Mouse (Mus musculus) neural tube, embryonic 14.5 days (tissue): ENCODE data around the gene Pou2f3. TPM values are rescaled to one million over a fixed set of nuclear protein-coding genes. Genes with fewer than 3 reads are reported as not detected.

ENCODE experiments used
- ATAC-seq: fragments of 200-750 bp; cut with Nextera tagmentation; 2 replicates; pipeline ENCODE4 v1.8.0; 2017; ENCODE audit warnings: low read depth, mild to moderate bottlenecking, moderate TSS enrichment, moderate library complexity
- H3K27ac ChIP-seq: fragments of 300-500 bp; sonication (generic); 2 replicates; pipeline ENCODE4 v1.5.1; 2014; ENCODE audit warnings: low read depth, mild to moderate bottlenecking, control low read depth, low read length, moderate library complexity, mixed read lengths
- H3K27me3 ChIP-seq: fragments of 300-500 bp; sonication (generic); 2 replicates; pipeline ENCODE4 v1.6.1; 2014; ENCODE audit warnings: low read length; ENCODE audit not compliant: control insufficient read depth, insufficient read depth
- H3K36me3 ChIP-seq: fragments of 300-500 bp; sonication (generic); 2 replicates; pipeline ENCODE4 v1.6.1; 2014; ENCODE audit warnings: low read length, mixed read lengths; ENCODE audit not compliant: control insufficient read depth, insufficient read depth
- H3K4me1 ChIP-seq: fragments of 300-500 bp; sonication (generic); 2 replicates; pipeline ENCODE4 v1.6.1; 2014; ENCODE audit warnings: low read length; ENCODE audit not compliant: control insufficient read depth, insufficient read depth
- H3K4me2 ChIP-seq: fragments of 300-500 bp; sonication (generic); 2 replicates; pipeline ENCODE4 v1.6.1; 2014; ENCODE audit warnings: mild to moderate bottlenecking, low read depth, low read length, control low read depth
- H3K4me3 ChIP-seq: fragments of 300-500 bp; sonication (generic); 2 replicates; pipeline ENCODE4 v1.5.1; 2014; ENCODE audit warnings: low read depth, low read length, control low read depth, mixed read lengths
- H3K9ac ChIP-seq: fragments of 300-500 bp; sonication (generic); replicated peaks from 2 replicates; pipeline ENCODE4 v1.6.1; 2014; ENCODE audit warnings: low read depth, mild to moderate bottlenecking, control low read depth, low read length, mixed read lengths
- H3K9me3 ChIP-seq: fragments of 300-500 bp; sonication (generic); 2 replicates; pipeline ENCODE4 v1.6.1; 2016; ENCODE audit warnings: low read length; ENCODE audit not compliant: control insufficient read depth
- WGBS: fragments of 180-500 bp; shearing (Covaris S2); extraction: QIAGEN DNeasy Blood & Tissue Kit; methylation state at CpG from one replicate; pipeline ENCODE4 v1.1.7; 2014; 5-methylcytosine and 5-hydroxymethylcytosine counted together
- polyA plus RNA-seq: library from polyadenylated mRNA; unstranded; fragments of >200 nt; fragmentation: Nextera tagmentation; extraction: Ambion mirVana; gene quantifications from 2 replicates; pipeline ENCODE4 v1.2.1, GENCODE M21; 2014

Gene Pou2f3
- polyA plus RNA-seq: not detected in 2 replicates

- no peak for ATAC-seq
- peaks cover 2% of the 10 kb centered on the region; the same call in 1 of the 2 replicates for H3K4me1 ChIP-seq
- peak within 1 kb of the TSS; percentile 4; the same call in 1 of the 2 replicates for H3K4me2 ChIP-seq
- peaks cover 11% of the 10 kb centered on the region for H3K27me3 ChIP-seq
- H3K4me3 ChIP-seq: no peak within 1 kb of the TSS
- no peak within 1 kb of the TSS for H3K9ac ChIP-seq
- 6% methylated on average over 13 of the region's 13 CpGs for WGBS
- no peaks in the 10 kb centered on the region for H3K36me3 ChIP-seq
- H3K9me3 ChIP-seq: no peaks in the 10 kb centered on the region
- no peak within 1 kb of the TSS for H3K27ac ChIP-seq
Measured at GRCm38 (mm10) chr9:43210190-43210682, at the start of gene Pou2f3. Gene Pou2f3 (minus strand): TSS chr9:43210369.

- Histone ChIP-seq H3K9me3 (no peaks in the 10 kb centered on the region), H3K9ac (no peak overlapping the region), H3K4me3 (no peak overlapping the region), H3K27me3 (no peaks in the 10 kb centered on the region), H3K4me2 (no peak overlapping the region), H3K36me3 (no peaks in the 10 kb centered on the region), H3K4me1 (no peaks in the 10 kb centered on the region; the same call in 1 of the 2 replicates), H3K27ac (peak overlapping the region; percentile 23; the same call in 1 of the 2 replicates)
- no peak for ATAC-seq
- 2% methylated on average over 5 of the region's 5 CpGs for WGBS
Measured at GRCm38 (mm10) chr9:43253271-43253681, 43.1 kb upstream of the Pou2f3 start.

GRCm38 (mm10) chr9:43252790-43253189 lies 42.6 kb upstream of the Pou2f3 start:
- Histone ChIP-seq H3K9ac (no peak overlapping the region), H3K27me3 (no peaks in the 10 kb centered on the region), H3K9me3 (no peaks in the 10 kb centered on the region), H3K4me3 (no peak overlapping the region), H3K4me2 (no peak overlapping the region), H3K27ac (no peak overlapping the region; the same call in 1 of the 2 replicates), H3K4me1 (no peaks in the 10 kb centered on the region; the same call in 1 of the 2 replicates), H3K36me3 (no peaks in the 10 kb centered on the region)
- WGBS: 35% methylated on average over 3 of the region's 3 CpGs
- no peak for ATAC-seq

- Histone ChIP-seq H3K36me3 (no peaks in the 10 kb centered on the region), H3K4me1 (no peaks in the 10 kb centered on the region; the same call in 1 of the 2 replicates), H3K9me3 (no peaks in the 10 kb centered on the region), H3K9ac (no peak overlapping the region), H3K4me2 (no peak overlapping the region), H3K27ac (no peak overlapping the region), H3K4me3 (no peak overlapping the region), H3K27me3 (no peaks in the 10 kb centered on the region)
- no peak for ATAC-seq
- WGBS: 88% methylated on average over 2 of the region's 2 CpGs
Measured at GRCm38 (mm10) chr9:43251786-43252185, 41.6 kb upstream of the Pou2f3 start.

GRCm38 (mm10) chr9:43246738-43247180 lies 36.6 kb upstream of the Pou2f3 start:
- no peak overlapping the region for H3K4me3 ChIP-seq
- no peaks in the 10 kb centered on the region for H3K27me3 ChIP-seq
- ATAC-seq: no peak
- 49% methylated on average over 10 of the region's 10 CpGs for WGBS
- H3K4me1 ChIP-seq: no peaks in the 10 kb centered on the region
- H3K4me2 ChIP-seq: no peak overlapping the region
- no peaks in the 10 kb centered on the region for H3K36me3 ChIP-seq
- no peak overlapping the region for H3K9ac ChIP-seq
- H3K9me3 ChIP-seq: no peaks in the 10 kb centered on the region
- H3K27ac ChIP-seq: no peak overlapping the region

GRCm38 (mm10) chr9:43245801-43246570 lies 35.8 kb upstream of the Pou2f3 start:
- Histone ChIP-seq H3K9me3 (no peaks in the 10 kb centered on the region), H3K36me3 (no peaks in the 10 kb centered on the region), H3K4me1 (no peaks in the 10 kb centered on the region), H3K4me2 (no peak overlapping the region), H3K9ac (no peak overlapping the region), H3K4me3 (no peak overlapping the region), H3K27ac (no peak overlapping the region), H3K27me3 (no peaks in the 10 kb centered on the region)
- ATAC-seq: no peak
- 86% methylated on average over 7 of the region's 7 CpGs for WGBS

- WGBS: 86% methylated on average over 5 of the region's 5 CpGs
- H3K4me3 ChIP-seq: no peak overlapping the region
- no peaks in the 10 kb centered on the region for H3K9me3 ChIP-seq
- H3K27ac ChIP-seq: no peak overlapping the region
- ATAC-seq: no peak
- H3K4me2 ChIP-seq: no peak overlapping the region
- peaks cover 4% of the 10 kb centered on the region; the same call in 1 of the 2 replicates for H3K4me1 ChIP-seq
- H3K36me3 ChIP-seq: no peaks in the 10 kb centered on the region
- H3K27me3 ChIP-seq: peaks cover 17% of the 10 kb centered on the region
- H3K9ac ChIP-seq: no peak overlapping the region
Measured at GRCm38 (mm10) chr9:43242432-43242831, 32.3 kb upstream of the Pou2f3 start.

- Histone ChIP-seq H3K27ac (no peak overlapping the region), H3K27me3 (peaks cover 17% of the 10 kb centered on the region), H3K4me2 (no peak overlapping the region), H3K4me3 (no peak overlapping the region), H3K4me1 (peaks cover 4% of the 10 kb centered on the region; the same call in 1 of the 2 replicates), H3K9ac (no peak overlapping the region), H3K9me3 (no peaks in the 10 kb centered on the region), H3K36me3 (no peaks in the 10 kb centered on the region)
- no peak for ATAC-seq
- 90% methylated on average over 8 of the region's 8 CpGs for WGBS
Measured at GRCm38 (mm10) chr9:43241970-43242369, 31.8 kb upstream of the Pou2f3 start.

GRCm38 (mm10) chr9:43241291-43241690 lies 31.1 kb upstream of the Pou2f3 start:
- WGBS: 40% methylated on average over 4 of the region's 4 CpGs
- ATAC-seq: no peak
- H3K9ac ChIP-seq: no peak overlapping the region
- no peak overlapping the region for H3K27ac ChIP-seq
- no peak overlapping the region for H3K4me3 ChIP-seq
- no peaks in the 10 kb centered on the region for H3K36me3 ChIP-seq
- peaks cover 4% of the 10 kb centered on the region; the same call in 1 of the 2 replicates for H3K4me1 ChIP-seq
- peaks cover 17% of the 10 kb centered on the region for H3K27me3 ChIP-seq
- H3K9me3 ChIP-seq: no peaks in the 10 kb centered on the region
- H3K4me2 ChIP-seq: no peak overlapping the region
